Mouse (Mus musculus) stomach, embryonic 14.5 days (tissue): ENCODE data around the gene Fbn1. TPM values are rescaled to one million over a fixed set of nuclear protein-coding genes. Genes with fewer than 3 reads are reported as not detected.

Experiments
- ATAC-seq: fragments of 200-750 bp; cut with Nextera tagmentation; 2 replicates; pipeline ENCODE4 v1.8.0; 2017; ENCODE audit warnings: low read depth, moderate TSS enrichment; ENCODE audit not compliant: insufficient number of reproducible peaks, insufficient read depth, low FRiP score
- H3K27ac ChIP-seq: fragments of 300-500 bp; sonication (generic); 2 replicates; pipeline ENCODE4 v1.5.1; 2014; ENCODE audit warnings: mild to moderate bottlenecking, low read length, moderate library complexity, mixed read lengths
- H3K27me3 ChIP-seq: fragments of 300-500 bp; sonication (generic); 2 replicates; pipeline ENCODE4 v1.6.1; 2014; ENCODE audit warnings: low read length, control low read depth, mixed read lengths; ENCODE audit not compliant: control insufficient read depth, insufficient read depth
- H3K36me3 ChIP-seq: fragments of 300-500 bp; sonication (generic); 2 replicates; pipeline ENCODE4 v1.6.1; 2014; ENCODE audit warnings: mild to moderate bottlenecking, control low read depth, low read length, moderate library complexity, mixed read lengths; ENCODE audit not compliant: control insufficient read depth, insufficient read depth
- H3K4me1 ChIP-seq: fragments of 300-500 bp; sonication (generic); 2 replicates; pipeline ENCODE4 v1.6.1; 2014; ENCODE audit warnings: low read length, control low read depth, mixed read lengths; ENCODE audit not compliant: control insufficient read depth, insufficient read depth
- H3K4me2 ChIP-seq: fragments of 300-500 bp; sonication (generic); replicated peaks from 2 replicates; pipeline ENCODE4 v1.6.1; 2014; ENCODE audit warnings: low read depth, low read length, control low read depth
- H3K4me3 ChIP-seq: fragments of 300-500 bp; sonication (generic); 2 replicates; pipeline ENCODE4 v1.5.1; 2014; ENCODE audit warnings: low read depth, low read length, control low read depth
- H3K9ac ChIP-seq: fragments of 300-500 bp; sonication (generic); replicated peaks from 2 replicates; pipeline ENCODE4 v1.6.1; 2014; ENCODE audit warnings: low read depth, mild to moderate bottlenecking, control low read depth, low read length, moderate library complexity, mixed read lengths
- H3K9me3 ChIP-seq: fragments of 300-500 bp; sonication (generic); 2 replicates; pipeline ENCODE4 v1.6.1; 2016; ENCODE audit warnings: low read depth, low read length, control low read depth; ENCODE audit not compliant: control insufficient read depth
- WGBS: fragments of 180-500 bp; shearing (Covaris S2); extraction: QIAGEN DNeasy Blood & Tissue Kit; methylation state at CpG from one replicate; pipeline ENCODE4 v1.1.7; 2014; 5-methylcytosine and 5-hydroxymethylcytosine counted together
- polyA plus RNA-seq: library from polyadenylated mRNA; unstranded; fragments of >200 nt; fragmentation: Nextera tagmentation; extraction: Ambion mirVana; gene quantifications from 2 replicates; pipeline ENCODE4 v1.2.1, GENCODE M21; 2014

Fbn1 gene
- polyA plus RNA-seq, 1 experiment from 2014 or later = 56.3 TPM

GRCm38 (mm10) chr2:125355216-125355971, 152.4 kb downstream of the Fbn1 start:
- no peak overlapping the region for H3K4me3 ChIP-seq
- H3K9me3 ChIP-seq = no peaks in the 10 kb centered on the region
- no peak for ATAC-seq
- 34% methylated on average over 11 of the region's 11 CpGs for WGBS
- H3K9ac ChIP-seq = no peak overlapping the region
- H3K27me3 ChIP-seq = no peaks in the 10 kb centered on the region
- peak overlapping the region; percentile 36; the same call in 1 of the 2 replicates for H3K27ac ChIP-seq
- H3K36me3 ChIP-seq = peaks cover 14% of the 10 kb centered on the region
- H3K4me2 ChIP-seq = no peak overlapping the region
- H3K4me1 ChIP-seq = peaks cover 13% of the 10 kb centered on the region

- H3K4me2 ChIP-seq = no peak overlapping the region
- ATAC-seq = no peak
Observed at GRCm38 (mm10) chr2:125354587-125354986, 153.2 kb downstream of the Fbn1 start.

GRCm38 (mm10) chr2:125349144-125349543, 158.6 kb downstream of the Fbn1 start:
- H3K36me3 ChIP-seq = peaks cover 24% of the 10 kb centered on the region
- H3K4me1 ChIP-seq = no peaks in the 10 kb centered on the region
- ATAC-seq = no peak
- no peak overlapping the region for H3K9ac ChIP-seq
- 77% methylated on average over 5 of the region's 5 CpGs for WGBS
- no peak overlapping the region for H3K4me2 ChIP-seq
- no peaks in the 10 kb centered on the region for H3K9me3 ChIP-seq
- H3K27ac ChIP-seq = no peak overlapping the region
- no peaks in the 10 kb centered on the region for H3K27me3 ChIP-seq
- H3K4me3 ChIP-seq = no peak overlapping the region

More at GRCm38 (mm10) chr2:125354587-125354986, 153.2 kb downstream of the Fbn1 start:
- no peak overlapping the region for H3K27ac ChIP-seq
- H3K4me3 ChIP-seq = no peak overlapping the region
- WGBS = 81% methylated on average over 11 of the region's 11 CpGs
- peaks cover 13% of the 10 kb centered on the region for H3K4me1 ChIP-seq
- H3K36me3 ChIP-seq = peaks cover 16% of the 10 kb centered on the region
- no peak overlapping the region for H3K9ac ChIP-seq
- no peaks in the 10 kb centered on the region for H3K9me3 ChIP-seq
- H3K27me3 ChIP-seq = no peaks in the 10 kb centered on the region

GRCm38 (mm10) chr2:125342181-125342950, 165.4 kb downstream of the Fbn1 start:
- Histone ChIP-seq H3K27me3 (no peaks in the 10 kb centered on the region), H3K4me2 (no peak overlapping the region), H3K9me3 (no peaks in the 10 kb centered on the region), H3K27ac (no peak overlapping the region), H3K9ac (no peak overlapping the region), H3K4me3 (no peak overlapping the region), H3K36me3 (peaks cover 43% of the 10 kb centered on the region), H3K4me1 (no peaks in the 10 kb centered on the region)
- ATAC-seq = no peak
- 74% methylated on average over 21 of the region's 21 CpGs for WGBS

GRCm38 (mm10) chr2:125340381-125340780, 167.4 kb downstream of the Fbn1 start:
- no peak overlapping the region for H3K4me2 ChIP-seq
- H3K9ac ChIP-seq = no peak overlapping the region
- H3K27ac ChIP-seq = no peak overlapping the region
- no peak for ATAC-seq
- WGBS = 74% methylated on average over 5 of the region's 5 CpGs
- H3K9me3 ChIP-seq = no peaks in the 10 kb centered on the region
- peaks cover 53% of the 10 kb centered on the region for H3K36me3 ChIP-seq
- H3K4me3 ChIP-seq = no peak overlapping the region
- H3K27me3 ChIP-seq = no peaks in the 10 kb centered on the region
- no peaks in the 10 kb centered on the region for H3K4me1 ChIP-seq

- no peak for ATAC-seq
- Histone ChIP-seq H3K27ac (no peak overlapping the region), H3K36me3 (peaks cover 33% of the 10 kb centered on the region), H3K4me3 (no peak overlapping the region), H3K9ac (no peak overlapping the region), H3K9me3 (no peaks in the 10 kb centered on the region), H3K4me2 (no peak overlapping the region), H3K4me1 (no peaks in the 10 kb centered on the region), H3K27me3 (no peaks in the 10 kb centered on the region)
- 86% methylated on average over 3 of the region's 3 CpGs for WGBS
Observed at GRCm38 (mm10) chr2:125337239-125337638, 170.6 kb downstream of the Fbn1 start.

GRCm38 (mm10) chr2:125335206-125335605, 172.6 kb downstream of the Fbn1 start:
- Histone ChIP-seq H3K9me3 (no peaks in the 10 kb centered on the region), H3K27me3 (no peaks in the 10 kb centered on the region), H3K4me1 (no peaks in the 10 kb centered on the region), H3K9ac (no peak overlapping the region), H3K27ac (no peak overlapping the region), H3K4me2 (no peak overlapping the region), H3K36me3 (peaks cover 35% of the 10 kb centered on the region), H3K4me3 (no peak overlapping the region)
- WGBS = 94% methylated on average over 11 of the region's 11 CpGs
- ATAC-seq = no peak

- Histone ChIP-seq H3K36me3 (peaks cover 32% of the 10 kb centered on the region), H3K27me3 (no peaks in the 10 kb centered on the region), H3K9me3 (no peaks in the 10 kb centered on the region), H3K4me2 (no peak overlapping the region), H3K27ac (no peak overlapping the region), H3K4me3 (no peak overlapping the region), H3K9ac (no peak overlapping the region), H3K4me1 (no peaks in the 10 kb centered on the region)
- WGBS = 75% methylated on average over 4 of the region's 4 CpGs
- ATAC-seq = no peak
Observed at GRCm38 (mm10) chr2:125334163-125334562, 173.6 kb downstream of the Fbn1 start.
